Mouse (Mus musculus) limb, embryonic 13.5 days (tissue): ENCODE data around the gene Rnf115. TPM values are rescaled to one million over a fixed set of nuclear protein-coding genes. Genes with fewer than 3 reads are reported as not detected.
"Not testable (repeated sequence)": the region's sequence is repeated elsewhere in the genome, so short reads cannot be mapped to it uniquely, and the experiment has no call there.

ENCODE experiments used
- ATAC-seq: fragments of 200-750 bp; cut with Nextera tagmentation; 2 replicates; pipeline ENCODE4 v1.8.0; 2017; ENCODE audit warnings: low read depth, moderate number of reproducible peaks, moderate TSS enrichment; ENCODE audit not compliant: low FRiP score
- H3K27ac ChIP-seq: fragments of 300-500 bp; sonication (generic); 2 replicates; pipeline ENCODE4 v1.5.1; 2015; ENCODE audit warnings: inconsistent platforms, mild to moderate bottlenecking, moderate library complexity
- H3K27me3 ChIP-seq: fragments of 300-500 bp; sonication (generic); 2 replicates; pipeline ENCODE4 v1.6.1; 2015; ENCODE audit warnings: mild to moderate bottlenecking, inconsistent platforms
- H3K36me3 ChIP-seq: fragments of 300-500 bp; sonication (generic); 2 replicates; pipeline ENCODE4 v1.6.1; 2015; ENCODE audit warnings: inconsistent platforms, mild to moderate bottlenecking, moderate library complexity
- H3K4me1 ChIP-seq: fragments of 300-500 bp; sonication (generic); 2 replicates; pipeline ENCODE4 v1.6.1; 2015; ENCODE audit warnings: inconsistent platforms
- H3K4me2 ChIP-seq: fragments of 300-500 bp; sonication (generic); replicated peaks from 2 replicates; pipeline ENCODE4 v1.6.1; 2015; ENCODE audit warnings: inconsistent platforms, mild to moderate bottlenecking, moderate library complexity
- H3K4me3 ChIP-seq: fragments of 300-500 bp; sonication (generic); 2 replicates; pipeline ENCODE4 v1.5.1; 2015; ENCODE audit warnings: moderate library complexity, mild to moderate bottlenecking, inconsistent platforms
- H3K9ac ChIP-seq: fragments of 300-500 bp; sonication (generic); 2 replicates; pipeline ENCODE4 v1.6.1; 2015; ENCODE audit warnings: mild to moderate bottlenecking, inconsistent platforms
- H3K9me3 ChIP-seq: fragments of 300-500 bp; sonication (generic); 2 replicates; pipeline ENCODE4 v1.6.1; 2016; ENCODE audit warnings: inconsistent platforms
- WGBS: fragments of 180-500 bp; shearing (Covaris S2); methylation state at CpG from one replicate; pipeline ENCODE4 v1.1.7; 2015; 5-methylcytosine and 5-hydroxymethylcytosine counted together
- polyA plus RNA-seq: library from polyadenylated mRNA; unstranded; fragments of >200 nt; fragmentation: Nextera tagmentation; extraction: Ambion mirVana; gene quantifications from 2 replicates; pipeline ENCODE4 v1.2.1, GENCODE M21; 2015

Rnf115 gene
- 53.0 and 53.1 TPM in 2 replicates for polyA plus RNA-seq

GRCm38 (mm10) chr3:96727343-96727827, at the start of gene Rnf115, which contains the start of gene Polr3c:
Gene Rnf115, plus strand, starts transcription at chr3:96727664.
Gene Polr3c, minus strand, starts transcription at chr3:96727628.
- H3K4me3 ChIP-seq, result peak within 1 kb of the TSS; percentile 92
- peak within 1 kb of the TSS; percentile 76 for H3K4me2 ChIP-seq
- peaks cover 22% of the 10 kb centered on the region for H3K4me1 ChIP-seq
- no peaks in the 10 kb centered on the region for H3K9me3 ChIP-seq
- WGBS, result under 1% methylated on average over 50 of the region's 52 CpGs
- peak within 1 kb of the TSS; percentile 80; the same call in 1 of the 2 replicates for H3K27ac ChIP-seq
- ATAC-seq, result peak; percentile 98
- no peaks in the 10 kb centered on the region for H3K27me3 ChIP-seq
- peak within 1 kb of the TSS; percentile 91 for H3K9ac ChIP-seq
- peaks cover 18% of the 10 kb centered on the region for H3K36me3 ChIP-seq

DNA sequence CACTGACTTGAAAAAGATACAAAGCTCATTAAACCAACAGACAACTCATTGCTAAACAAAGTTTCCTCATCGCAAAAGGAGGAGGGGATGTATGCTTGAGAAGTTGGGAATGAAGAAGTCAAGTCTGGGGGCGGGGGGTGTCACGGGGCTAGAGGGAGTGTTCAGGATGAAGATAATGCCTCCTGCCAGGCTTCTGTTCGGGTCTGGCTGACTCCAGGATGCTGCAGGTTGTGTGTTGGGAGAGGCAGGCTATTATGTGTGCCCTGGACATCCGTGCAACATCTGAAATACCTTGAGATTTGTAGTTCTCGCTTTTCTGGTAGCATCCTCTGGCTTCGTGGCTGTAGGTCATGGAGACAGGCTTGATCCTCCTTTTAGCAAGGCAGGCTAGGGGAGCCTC, 49.0 kb upstream of the Rnf115 start:
- Histone ChIP-seq H3K4me3 (no peak overlapping the region), H3K4me2 (no peak overlapping the region), H3K9ac (no peak overlapping the region), H3K36me3 (no peaks in the 10 kb centered on the region), H3K27ac (no peak overlapping the region), H3K27me3 (peaks cover 32% of the 10 kb centered on the region), H3K9me3 (no peaks in the 10 kb centered on the region), H3K4me1 (peaks cover 14% of the 10 kb centered on the region)
- WGBS, result 66% methylated on average over 7 of the region's 7 CpGs
- no peak for ATAC-seq

GRCm38 (mm10) chr3:96679159-96679674, 48.2 kb upstream of the Rnf115 start:
- no peaks in the 10 kb centered on the region for H3K9me3 ChIP-seq
- 27% methylated on average over 5 of the region's 5 CpGs for WGBS
- H3K9ac ChIP-seq, result no peak overlapping the region
- peaks cover 39% of the 10 kb centered on the region for H3K27me3 ChIP-seq
- no peak overlapping the region for H3K27ac ChIP-seq
- no peak overlapping the region for H3K4me3 ChIP-seq
- H3K4me2 ChIP-seq, result no peak overlapping the region
- no peak for ATAC-seq
- H3K4me1 ChIP-seq, result peaks cover 11% of the 10 kb centered on the region
- H3K36me3 ChIP-seq, result no peaks in the 10 kb centered on the region

DNA sequence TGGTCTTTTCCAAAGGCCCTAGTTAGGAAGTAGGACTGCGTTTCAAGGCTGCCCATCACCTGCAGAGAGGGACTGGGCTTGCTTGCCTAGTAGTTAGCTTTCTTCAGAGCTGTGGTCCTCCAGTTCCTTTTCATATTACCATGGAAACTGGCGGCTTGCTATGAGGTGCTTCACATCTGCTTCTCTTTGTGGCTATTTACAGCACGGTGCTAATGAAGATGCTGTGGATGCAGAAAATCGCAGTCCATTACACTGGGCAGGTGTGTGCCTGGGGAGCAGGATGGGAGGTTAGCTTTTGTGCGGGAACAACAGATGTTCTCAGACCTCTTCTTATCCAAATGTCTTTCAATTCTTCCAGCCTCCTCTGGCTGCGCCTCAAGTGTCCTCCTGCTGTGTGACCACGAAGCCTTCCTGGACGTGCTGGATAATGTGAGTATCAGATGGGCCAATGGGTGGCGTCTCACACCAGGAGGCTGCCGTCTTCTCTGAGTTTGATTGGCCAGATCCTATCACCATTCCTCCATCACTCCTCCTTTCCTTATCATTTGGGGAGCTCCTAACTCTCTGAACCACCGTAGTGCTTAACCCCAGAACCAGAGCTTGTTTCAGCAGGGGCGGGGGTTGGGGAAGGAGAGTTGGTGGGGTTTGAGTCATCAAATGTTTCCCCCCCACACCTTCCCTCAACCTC, 47.1 kb upstream of the Rnf115 start:
- Histone ChIP-seq H3K4me3 (no peak overlapping the region), H3K4me2 (no peak overlapping the region), H3K27ac (no peak overlapping the region), H3K9me3 (no peaks in the 10 kb centered on the region), H3K4me1 (peaks cover 14% of the 10 kb centered on the region), H3K36me3 (no peaks in the 10 kb centered on the region), H3K9ac (no peak overlapping the region), H3K27me3 (peaks cover 48% of the 10 kb centered on the region)
- no peak for ATAC-seq
- 16% methylated on average over 12 of the region's 12 CpGs for WGBS

GRCm38 (mm10) chr3:96683496-96683895, 44.0 kb upstream of the Rnf115 start:
- H3K4me1 ChIP-seq, result peaks cover 10% of the 10 kb centered on the region; the same call in 1 of the 2 replicates
- no peaks in the 10 kb centered on the region for H3K9me3 ChIP-seq
- 86% methylated on average over 3 of the region's 3 CpGs for WGBS
- 0 out of 2 replicates have a peak overlapping the region, but pooled peaks have one; percentile 19 for H3K9ac ChIP-seq
- H3K27me3 ChIP-seq, result peaks cover 48% of the 10 kb centered on the region
- H3K27ac ChIP-seq, result no peak overlapping the region
- H3K4me3 ChIP-seq, result no peak overlapping the region
- no peak overlapping the region for H3K4me2 ChIP-seq
- ATAC-seq, result no peak
- no peaks in the 10 kb centered on the region for H3K36me3 ChIP-seq

DNA sequence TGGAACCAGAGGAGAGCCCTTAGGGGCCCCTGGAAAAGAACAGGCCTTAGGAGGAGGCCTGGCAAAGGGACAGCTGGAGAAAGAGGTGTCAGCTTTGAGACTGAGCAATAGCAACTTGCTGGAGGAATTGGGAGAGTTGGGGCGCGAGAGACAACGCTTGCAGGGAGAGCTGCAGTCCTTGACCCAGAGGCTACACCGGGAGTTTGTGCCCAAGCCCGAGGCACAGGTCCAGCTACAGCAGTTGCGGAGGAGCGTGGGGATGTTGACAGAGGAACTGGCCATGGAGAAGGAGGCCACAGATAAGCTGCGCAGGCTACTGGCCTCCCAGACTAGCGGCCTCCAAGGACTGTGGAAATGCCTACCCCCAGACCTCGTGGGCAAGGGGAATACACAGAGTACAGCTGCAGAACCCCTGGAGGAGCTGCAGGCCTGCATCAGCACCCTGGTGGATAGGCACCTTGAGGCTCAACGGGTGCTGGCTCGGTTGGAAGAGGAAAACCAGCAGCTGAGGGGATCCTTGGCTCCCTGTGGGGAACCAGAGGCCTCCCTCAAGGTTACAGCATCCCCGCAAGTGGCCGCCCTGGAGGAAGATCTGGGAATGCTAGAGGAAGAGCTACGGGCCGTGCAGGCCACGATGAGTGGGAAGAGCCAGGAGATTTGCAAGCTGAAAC, 43.2 kb upstream of the Rnf115 start:
- Histone ChIP-seq H3K4me2 (peak overlapping the region; percentile 61), H3K36me3 (no peaks in the 10 kb centered on the region), H3K4me1 (peaks cover 10% of the 10 kb centered on the region; the same call in 1 of the 2 replicates), H3K9ac (peak overlapping the region; percentile 53), H3K9me3 (no peaks in the 10 kb centered on the region), H3K27me3 (peaks cover 43% of the 10 kb centered on the region), H3K4me3 (peak overlapping the region; percentile 34), H3K27ac (no peak overlapping the region)
- WGBS, result 49% methylated on average over 17 of the region's 17 CpGs
- ATAC-seq, result no peak

- WGBS, result 16% methylated on average over 28 of the region's 28 CpGs
- ATAC-seq, result no peak
- Histone ChIP-seq H3K4me1 (peaks cover 10% of the 10 kb centered on the region; the same call in 1 of the 2 replicates), H3K4me3 (peak overlapping the region; percentile 34), H3K27me3 (peaks cover 38% of the 10 kb centered on the region), H3K36me3 (no peaks in the 10 kb centered on the region), H3K9me3 (no peaks in the 10 kb centered on the region), H3K27ac (no peak overlapping the region), H3K4me2 (peak overlapping the region; percentile 61), H3K9ac (peak overlapping the region; percentile 53)
Observed at GRCm38 (mm10) chr3:96684822-96685156, 42.7 kb upstream of the Rnf115 start.

DNA sequence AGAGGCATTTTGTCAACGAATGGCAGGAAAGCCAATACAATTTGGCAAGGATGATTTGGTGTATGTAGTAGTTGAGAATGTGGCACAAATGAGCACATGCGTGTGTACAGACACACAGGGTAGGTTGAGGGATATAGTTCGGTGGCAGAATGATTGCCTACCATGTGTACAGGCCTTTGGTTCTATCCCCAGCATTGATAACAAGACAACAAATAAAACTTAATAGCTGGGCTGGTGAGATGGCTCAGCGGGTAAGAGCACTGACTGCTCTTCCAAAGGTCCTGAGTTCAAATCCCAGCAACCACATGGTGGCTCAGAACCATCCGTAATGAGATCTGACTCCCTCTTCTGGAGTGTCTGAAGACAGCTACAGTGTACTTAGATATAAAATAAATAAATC, 41.4 kb upstream of the Rnf115 start:
- not testable (repeated sequence) for H3K4me2 ChIP-seq, H3K36me3 ChIP-seq, H3K9ac ChIP-seq, H3K27ac ChIP-seq, H3K4me3 ChIP-seq, H3K9me3 ChIP-seq, H3K4me1 ChIP-seq, ATAC-seq
- WGBS, result 89% methylated on average over 5 of the region's 5 CpGs
- H3K27me3 ChIP-seq, result peaks cover 26% of the 10 kb centered on the region

GRCm38 (mm10) chr3:96688854-96689253, 38.6 kb upstream of the Rnf115 start:
- peaks cover 15% of the 10 kb centered on the region for H3K27me3 ChIP-seq
- H3K9me3 ChIP-seq, result no peaks in the 10 kb centered on the region
- 78% methylated on average over 11 of the region's 11 CpGs for WGBS
- H3K36me3 ChIP-seq, result no peaks in the 10 kb centered on the region
- no peak overlapping the region for H3K27ac ChIP-seq
- ATAC-seq, result no peak
- peaks cover 14% of the 10 kb centered on the region; the same call in 1 of the 2 replicates for H3K4me1 ChIP-seq
- no peak overlapping the region for H3K4me3 ChIP-seq
- H3K9ac ChIP-seq, result no peak overlapping the region
- no peak overlapping the region for H3K4me2 ChIP-seq

DNA sequence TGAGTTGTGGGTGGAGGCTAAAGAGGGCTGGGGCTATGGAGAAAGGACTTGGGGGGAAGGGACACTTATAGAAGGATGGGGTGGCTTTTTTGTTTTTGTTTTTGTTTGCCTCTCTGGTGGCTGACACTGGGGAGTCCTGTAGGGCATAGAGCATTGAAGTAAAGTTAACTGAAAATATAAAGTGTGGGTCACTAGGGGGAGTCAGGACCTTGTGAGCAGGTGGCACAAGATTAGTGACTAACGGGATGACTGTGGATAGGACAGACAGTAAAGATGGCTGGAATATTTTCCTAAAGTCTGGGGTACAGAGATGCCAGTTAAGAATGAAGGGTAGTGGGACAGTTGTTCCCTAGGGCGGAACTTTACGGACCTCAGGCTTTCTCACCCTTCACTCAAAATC, 37.2 kb upstream of the Rnf115 start:
- 0 out of 2 replicates have a peak, but pooled peaks cover 3% of the 10 kb centered on the region for H3K27me3 ChIP-seq
- WGBS, result 52% methylated on average over 3 of the region's 3 CpGs
- peaks cover 4% of the 10 kb centered on the region; the same call in 1 of the 2 replicates for H3K4me1 ChIP-seq
- no peak overlapping the region for H3K9ac ChIP-seq
- H3K9me3 ChIP-seq, result no peaks in the 10 kb centered on the region
- H3K4me2 ChIP-seq, result no peak overlapping the region
- no peak overlapping the region for H3K27ac ChIP-seq
- no peak for ATAC-seq
- H3K4me3 ChIP-seq, result no peak overlapping the region
- H3K36me3 ChIP-seq, result no peaks in the 10 kb centered on the region

DNA sequence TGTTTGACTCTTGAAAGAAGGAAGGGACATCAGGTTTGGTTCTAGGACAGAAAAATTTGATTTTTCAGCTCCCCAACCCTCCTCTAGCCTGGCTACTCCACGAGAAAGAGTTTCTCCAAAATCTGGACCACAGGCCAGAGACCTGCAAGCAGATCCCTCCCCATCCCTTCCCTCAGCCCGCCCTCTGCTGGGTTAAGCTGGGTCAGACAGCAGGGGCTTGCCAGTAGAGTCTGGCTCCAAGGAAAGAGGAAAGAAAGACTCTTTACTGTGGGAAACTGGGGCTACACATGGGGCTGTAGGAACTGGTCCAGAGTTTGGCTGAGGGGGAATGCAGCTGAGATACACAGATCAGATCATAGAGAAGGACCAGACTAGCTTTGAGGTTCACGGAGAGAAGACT, 35.0 kb upstream of the Rnf115 start:
- Histone ChIP-seq H3K4me2 (no peak overlapping the region), H3K36me3 (no peaks in the 10 kb centered on the region), H3K4me3 (no peak overlapping the region), H3K4me1 (peaks cover 10% of the 10 kb centered on the region), H3K9ac (no peak overlapping the region), H3K27me3 (no peaks in the 10 kb centered on the region), H3K27ac (0 out of 2 replicates have a peak overlapping the region, but pooled peaks have one; percentile 6), H3K9me3 (no peaks in the 10 kb centered on the region)
- no peak for ATAC-seq
- 17% methylated on average over 3 of the region's 3 CpGs for WGBS

DNA sequence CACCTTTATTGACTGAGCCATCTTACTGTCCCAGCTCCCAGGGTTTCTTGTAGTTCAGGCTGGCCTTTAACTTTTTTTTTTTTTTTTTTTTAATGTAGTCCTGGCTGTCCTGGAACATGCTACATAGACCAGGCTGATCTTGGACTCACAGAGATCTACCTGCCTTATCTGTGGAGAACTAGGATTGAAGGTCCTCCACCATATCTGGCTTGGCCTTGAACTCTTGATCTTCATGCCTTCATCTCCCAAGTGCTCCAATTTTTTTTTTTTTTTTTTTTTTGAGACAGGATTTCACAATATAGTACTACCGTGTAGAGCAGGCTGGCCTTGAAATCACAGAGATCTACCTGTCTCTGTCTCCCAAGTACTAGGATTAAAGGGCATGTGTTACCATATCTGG, 33.9 kb upstream of the Rnf115 start:
- Histone ChIP-seq H3K36me3 (no peaks in the 10 kb centered on the region), H3K27me3 (no peaks in the 10 kb centered on the region), H3K9me3 (no peaks in the 10 kb centered on the region), H3K9ac (no peak overlapping the region), H3K4me1 (peaks cover 21% of the 10 kb centered on the region), H3K4me3 (no peak overlapping the region), H3K4me2 (no peak overlapping the region), H3K27ac (no peak overlapping the region)
- ATAC-seq, result no peak
- 93% methylated on average over 1 of the region's 1 CpGs for WGBS
